Mouse (Mus musculus): ENCODE measurements around the gene Mavs.

GRCm38 (mm10) chr2:131261481-131262212, 27.8 kb downstream of the Mavs start:
- TF ChIP-seq CTCF (IDR thresholded peaks at IDR 0.05; ENCODE audit: low read depth) (no peak), EP300 (optimal IDR thresholded peaks at IDR 0.05) (no peak)
